Mouse (Mus musculus): ENCODE measurements around the gene Prdm1.

The Prdm1 gene

DNA sequence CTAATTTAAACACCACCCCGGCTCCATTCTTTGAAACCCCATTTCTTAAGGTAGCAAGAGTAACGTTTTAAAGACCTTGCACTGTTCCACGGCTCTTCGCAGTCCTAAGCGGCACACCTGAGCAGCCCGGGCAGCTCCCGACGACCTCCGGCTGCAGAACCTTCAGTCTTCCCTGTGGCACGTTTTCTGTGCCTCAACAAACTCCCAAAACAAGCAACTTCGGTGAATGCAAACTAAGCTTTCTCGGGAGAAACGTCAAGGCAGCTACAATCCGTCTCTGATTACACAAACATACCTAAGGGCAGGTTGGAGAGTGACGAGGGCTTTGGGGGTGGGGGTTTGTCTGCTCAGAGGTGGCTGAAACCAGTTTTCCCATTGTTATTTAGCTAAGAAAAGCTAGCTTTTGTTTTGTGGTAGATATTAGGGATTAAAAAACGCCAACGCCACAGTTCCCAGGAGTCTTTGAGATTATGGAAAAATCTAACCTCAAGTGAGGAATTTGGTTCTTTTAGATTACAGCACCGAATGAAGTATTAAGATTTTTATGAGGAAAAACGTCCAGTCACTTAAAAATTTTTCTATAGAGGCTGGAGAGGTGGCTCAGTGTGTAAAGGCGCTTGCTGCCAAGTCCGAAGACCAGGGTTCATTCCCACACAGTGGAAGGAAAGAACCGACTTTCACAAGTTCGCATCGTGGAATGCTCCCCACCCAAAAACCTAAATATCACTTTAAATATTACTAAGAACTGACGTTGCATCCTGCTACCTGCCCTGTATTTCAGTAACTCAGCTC is at the start of gene Prdm1:
Gene Prdm1 (minus strand): TSS at position 211 of the 792 bp plus-strand sequence.
- DNase-seq: no peak

DNA sequence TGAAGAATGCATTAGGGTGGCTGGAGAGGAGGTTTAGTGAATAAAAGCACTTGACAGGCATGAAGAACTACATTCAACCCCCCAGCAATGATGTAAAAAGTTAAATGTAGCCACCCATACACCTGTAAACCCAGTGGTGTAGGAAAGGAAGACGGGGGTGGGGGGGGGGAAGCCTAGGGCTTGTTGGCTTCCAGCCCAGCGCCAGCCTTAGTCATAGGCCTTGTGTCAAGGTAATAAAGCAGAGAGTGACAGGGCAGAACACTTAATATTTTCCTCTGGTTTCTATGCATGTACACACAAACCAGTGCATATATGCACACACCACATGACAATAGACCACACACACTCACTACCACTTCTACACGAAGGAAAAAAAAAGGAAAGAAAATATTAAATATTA is 37.7 kb upstream of the Prdm1 start:
- no peak for DNase-seq

DNA sequence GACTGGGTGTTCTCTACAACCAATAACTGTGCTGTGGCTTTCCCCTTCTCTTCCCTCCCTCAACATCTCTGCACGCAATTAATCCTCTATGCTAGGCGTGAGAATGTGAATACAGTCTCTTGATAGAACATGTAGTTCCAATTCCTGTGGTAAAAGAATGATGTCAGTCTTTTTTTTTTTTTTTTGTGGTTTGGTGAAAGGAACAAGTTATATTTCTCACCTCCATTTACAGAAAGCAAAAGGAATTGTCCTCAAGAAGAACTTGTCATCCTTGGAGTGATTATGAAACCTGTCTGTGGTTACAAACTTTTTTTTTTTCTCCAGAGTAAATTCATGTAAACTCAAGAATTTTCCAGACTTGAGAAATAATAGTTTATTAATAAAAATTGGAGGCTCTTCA is 36.8 kb upstream of the Prdm1 start:
- no peak for DNase-seq

DNA sequence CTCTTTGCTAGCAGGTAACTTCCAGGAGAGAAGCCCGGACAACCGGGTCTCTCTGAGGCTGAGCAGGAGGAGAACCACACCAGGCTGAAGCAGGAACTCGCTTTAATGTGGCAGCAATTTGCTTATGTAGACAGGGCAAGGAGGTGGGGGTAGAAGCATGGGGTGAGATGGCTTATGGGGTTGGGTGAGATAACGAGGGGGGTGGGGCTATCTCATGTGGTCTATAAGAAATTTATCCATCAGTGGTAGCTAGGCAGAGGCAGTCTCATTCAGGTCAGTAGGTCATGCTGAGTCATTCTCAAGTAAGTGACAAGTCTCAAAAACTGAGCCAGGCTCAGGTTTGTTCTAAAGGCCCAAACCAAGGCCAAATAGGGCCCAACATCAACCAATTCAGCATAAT is 28.5 kb upstream of the Prdm1 start:
- DNase-seq: no peak

DNA sequence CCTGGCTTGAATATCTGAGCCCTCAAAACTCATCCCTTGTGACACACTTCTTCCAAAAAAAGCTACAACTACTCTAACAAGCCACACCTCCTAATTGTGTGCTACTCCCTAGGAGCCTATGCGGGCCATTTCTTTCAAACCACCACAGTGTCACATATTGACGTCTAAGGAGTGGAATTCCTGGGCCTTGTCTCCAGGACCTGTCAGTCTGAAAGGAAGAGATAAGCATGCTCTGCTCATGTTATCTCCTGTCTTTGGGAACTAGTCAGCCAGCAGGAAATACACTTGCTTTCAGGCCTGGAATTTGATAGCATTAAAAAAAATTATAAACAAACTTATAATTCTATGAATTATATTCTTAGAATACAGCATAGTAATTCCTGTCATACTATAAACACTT is 27.0 kb upstream of the Prdm1 start:
- DNase-seq: no peak

DNA sequence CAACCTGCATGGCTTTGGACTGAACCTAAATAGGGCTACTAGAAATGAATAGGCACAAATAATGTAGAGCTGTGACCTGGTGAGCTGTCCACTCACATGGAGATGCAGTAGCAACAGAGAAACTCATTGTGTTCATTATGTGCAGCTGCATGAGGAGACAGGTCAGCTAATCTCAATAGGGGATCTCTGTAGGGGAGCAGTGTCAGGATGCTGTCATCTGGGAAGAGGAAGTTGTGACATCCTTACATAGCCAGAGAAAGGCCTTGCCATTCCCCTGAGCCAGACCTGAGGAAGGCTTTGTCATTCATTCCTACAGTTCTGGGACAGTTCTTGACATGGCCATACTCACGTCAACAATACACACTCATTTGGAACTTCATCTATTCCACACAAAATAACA is 25.3 kb upstream of the Prdm1 start:
- DNase-seq: no peak

DNA sequence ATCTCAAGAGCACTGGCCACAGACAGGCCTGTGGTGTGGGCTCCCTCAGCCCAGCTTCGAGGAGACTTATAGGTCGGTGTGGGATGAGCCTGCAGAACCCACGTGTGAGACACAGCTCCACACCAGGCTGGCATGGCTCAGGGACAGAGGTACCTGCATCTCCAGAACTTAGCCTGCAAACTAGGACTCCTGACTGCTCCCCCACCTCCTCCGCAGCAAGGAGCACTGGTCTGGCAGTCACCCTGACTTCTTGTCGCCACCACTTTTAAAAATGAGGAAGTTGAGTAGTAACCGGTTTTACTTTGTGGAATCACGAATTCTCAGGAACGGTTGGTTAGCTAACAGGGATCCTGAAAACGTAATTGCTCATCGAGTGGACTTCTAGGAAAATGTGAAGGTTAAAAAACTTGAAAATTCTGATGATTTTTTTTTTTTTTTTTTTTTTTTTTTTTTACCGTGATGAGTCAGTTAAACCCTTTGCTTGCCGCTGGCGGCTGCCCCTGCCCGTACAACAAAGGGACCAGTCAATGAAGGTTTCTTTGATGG is 10.8 kb upstream of the Prdm1 start:
- no peak for DNase-seq

DNA sequence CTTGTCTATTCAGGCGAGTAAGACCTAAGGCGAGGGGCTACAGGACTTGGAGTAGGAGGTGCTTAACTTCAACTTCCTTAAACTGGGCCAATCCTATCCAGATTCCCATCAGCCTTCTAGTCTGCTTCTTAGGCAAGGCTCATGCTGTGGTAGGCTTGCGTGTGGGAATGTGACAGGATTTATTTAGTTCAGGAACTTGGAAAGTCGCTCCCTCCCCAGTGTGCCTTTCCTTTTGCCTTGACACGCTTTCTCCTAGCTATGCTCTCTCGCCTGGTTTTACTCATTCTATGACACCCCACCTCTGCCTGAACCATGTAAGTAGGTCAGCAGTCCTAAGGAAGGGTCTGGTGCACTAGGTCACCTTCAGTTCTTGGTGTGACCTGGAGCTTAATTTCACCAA is 9.8 kb upstream of the Prdm1 start:
- no peak for DNase-seq

DNA sequence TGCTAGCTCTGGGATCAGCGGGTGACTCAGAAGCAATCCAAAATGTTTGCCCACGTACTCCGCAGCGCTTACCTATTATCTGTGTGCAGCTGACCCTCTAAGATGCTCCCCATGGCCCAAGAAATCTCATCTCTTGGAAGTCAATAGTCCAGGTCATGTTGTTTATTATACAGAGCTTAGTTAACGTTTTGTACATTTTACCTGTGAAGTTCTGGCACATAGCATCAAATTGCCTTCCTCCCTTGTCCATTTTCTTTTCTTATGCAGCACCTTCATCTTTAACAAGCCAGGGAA is 1.7 kb upstream of the Prdm1 start:
- no peak for DNase-seq

DNA sequence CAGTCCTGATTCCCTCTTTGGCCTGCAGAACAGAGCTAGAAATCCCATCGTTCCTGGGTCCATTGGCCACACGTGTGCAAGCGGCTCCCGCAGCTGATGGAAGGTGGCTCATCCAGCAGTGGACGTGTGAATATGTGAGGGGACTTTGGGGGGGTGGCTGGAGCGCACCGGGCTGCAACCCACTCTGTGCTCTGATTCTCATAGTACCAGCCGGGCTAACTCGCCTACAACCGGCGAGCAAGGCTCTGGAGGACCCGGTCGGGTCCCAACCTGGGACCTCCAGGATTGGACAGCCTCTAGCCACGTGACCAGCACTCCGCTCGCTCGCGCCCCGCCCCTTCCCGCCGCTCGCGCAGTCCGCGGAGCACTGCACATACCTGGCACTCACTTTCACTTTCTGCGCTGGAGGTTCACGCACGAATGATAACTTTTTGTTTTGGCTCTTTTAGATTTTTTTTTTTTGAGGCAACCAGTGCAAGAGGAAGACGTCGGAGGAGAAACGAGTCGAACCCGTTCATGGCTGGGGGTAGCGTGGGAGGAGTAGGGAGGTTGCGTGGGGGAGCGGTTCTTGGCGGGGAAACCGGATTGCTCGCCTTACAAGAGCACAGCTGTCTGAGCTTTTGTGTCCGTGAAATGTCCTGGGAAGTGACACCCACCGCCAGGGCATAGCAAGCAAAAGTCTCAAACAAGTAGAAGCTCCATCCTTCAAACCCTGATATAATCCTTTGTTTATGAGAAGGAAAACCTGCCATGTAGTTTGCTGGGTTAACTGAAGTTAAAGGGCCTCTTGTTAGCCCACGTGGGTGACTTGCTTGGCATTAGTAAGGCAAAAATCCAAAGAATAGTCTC is 1.1 kb upstream of the Prdm1 start:
- DNase-seq: peak; percentile 20

DNA sequence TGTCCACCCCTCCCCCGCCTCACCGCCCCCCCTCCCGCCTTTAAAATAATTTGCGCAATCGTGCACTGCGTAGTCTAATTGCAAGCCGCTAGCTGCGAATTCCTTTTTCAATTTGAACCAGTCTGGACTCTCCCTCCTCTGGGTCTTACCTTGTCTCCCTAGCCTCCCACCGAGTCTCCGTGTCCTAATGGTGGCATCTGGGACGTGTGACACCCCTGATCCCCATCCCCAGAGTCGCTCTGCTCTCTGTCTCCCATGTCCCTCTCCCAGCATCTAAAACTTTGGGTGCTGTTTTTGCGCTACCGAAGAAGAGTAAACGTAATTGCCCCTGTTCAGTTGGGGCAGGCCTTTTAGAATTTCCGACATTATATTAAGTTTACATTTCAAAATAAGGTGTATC is 650 bp downstream of the Prdm1 start:
- DNase-seq: no peak

DNA sequence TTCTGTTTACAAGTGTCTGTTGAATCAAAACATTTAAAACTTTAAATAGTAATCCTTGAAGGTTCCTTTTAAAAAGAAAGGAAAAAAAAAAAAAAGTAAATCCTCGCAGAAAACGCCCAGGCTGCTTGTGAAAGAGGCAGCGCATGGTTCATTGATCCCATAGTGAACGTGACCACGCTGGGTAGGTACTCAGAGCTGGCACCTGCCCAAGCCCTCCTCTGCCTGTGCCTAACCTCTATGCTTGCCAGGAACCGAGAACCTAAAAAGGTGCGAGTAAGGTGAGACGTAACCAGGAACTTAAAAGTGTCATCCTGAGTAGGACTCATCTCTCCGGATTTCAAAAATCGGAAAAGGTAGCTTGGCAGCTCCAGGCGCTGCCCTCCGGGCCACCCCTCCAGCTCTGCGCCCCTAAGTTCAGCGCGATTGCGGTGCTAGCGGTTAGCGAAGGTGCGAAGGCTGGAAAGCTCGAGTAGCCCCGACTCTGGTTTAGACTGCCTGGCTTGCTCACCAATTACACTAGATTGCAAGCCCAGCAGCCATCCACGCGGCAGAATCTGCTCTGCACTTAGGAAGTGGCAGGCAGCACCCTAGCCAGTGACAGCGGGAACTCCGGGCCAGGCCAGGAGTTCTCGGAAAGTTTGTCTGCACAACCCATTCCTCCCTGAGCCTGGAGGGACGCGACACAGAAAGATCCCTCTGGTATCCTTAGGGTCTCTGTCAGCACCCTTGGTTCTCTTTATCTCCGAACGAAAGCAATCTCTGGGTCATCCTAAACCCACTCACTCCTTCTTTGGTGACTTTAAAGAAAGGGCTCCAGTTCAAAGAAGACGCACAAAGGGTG is 1.3 kb downstream of the Prdm1 start:
- no peak for DNase-seq

DNA sequence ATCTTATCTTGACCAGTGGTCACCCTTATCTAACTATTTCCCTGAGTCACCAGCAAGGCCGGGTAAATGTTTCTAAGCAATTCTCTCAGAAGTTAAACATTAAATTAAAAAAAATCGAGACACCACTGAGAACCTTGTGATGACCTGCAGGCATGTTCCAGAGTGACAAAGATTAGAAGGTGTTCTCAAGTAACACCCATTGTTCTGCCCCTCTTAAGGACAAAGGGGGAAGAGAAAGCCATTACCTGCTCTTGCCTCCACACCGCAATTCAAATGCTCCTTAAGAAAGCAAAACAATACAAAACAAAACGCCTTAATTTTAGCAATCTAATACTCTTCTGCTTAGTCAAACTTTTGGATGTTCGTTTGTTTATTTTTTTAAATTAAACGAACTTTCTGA is 8.1 kb downstream of the Prdm1 start:
- DNase-seq: no peak

DNA sequence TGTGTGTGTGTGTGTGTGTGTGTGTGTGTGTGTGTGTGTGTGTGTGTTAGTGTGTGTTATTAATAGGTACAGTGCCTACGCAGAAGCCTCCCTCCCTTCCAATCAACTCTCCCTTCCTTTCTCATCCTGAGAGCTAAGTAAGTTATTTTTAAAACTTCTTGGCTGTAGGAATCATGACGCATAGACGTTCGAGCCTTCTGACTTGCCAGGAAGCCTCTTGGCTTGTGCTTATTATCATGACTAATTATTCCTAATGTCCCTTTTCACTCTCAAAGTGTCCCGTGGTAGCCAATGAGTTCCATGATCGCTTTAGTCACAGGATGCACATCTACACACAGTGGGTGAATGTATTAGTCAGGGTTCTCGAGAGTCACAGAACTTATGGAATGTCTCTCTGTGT is 9.7 kb downstream of the Prdm1 start:
- DNase-seq: no peak

DNA sequence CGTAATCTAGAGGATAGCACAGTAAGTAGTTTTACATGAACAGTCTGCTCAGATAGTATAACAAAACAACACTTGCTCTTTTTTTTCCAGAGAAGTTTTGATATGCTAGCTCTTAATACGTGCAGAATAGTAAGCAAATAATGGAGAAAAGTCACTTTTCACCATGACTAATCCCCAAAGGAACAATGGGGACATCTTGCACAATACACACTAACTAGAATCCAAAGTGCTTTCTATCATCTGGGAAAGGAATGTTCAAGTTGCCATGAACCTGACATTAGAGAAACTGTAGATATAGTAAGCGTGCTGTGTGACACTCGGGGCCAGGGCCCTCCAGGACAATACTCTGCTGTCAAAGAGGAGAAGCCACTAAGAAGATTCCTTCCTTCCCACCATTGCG is 15.2 kb downstream of the Prdm1 start:
- no peak for DNase-seq

DNA sequence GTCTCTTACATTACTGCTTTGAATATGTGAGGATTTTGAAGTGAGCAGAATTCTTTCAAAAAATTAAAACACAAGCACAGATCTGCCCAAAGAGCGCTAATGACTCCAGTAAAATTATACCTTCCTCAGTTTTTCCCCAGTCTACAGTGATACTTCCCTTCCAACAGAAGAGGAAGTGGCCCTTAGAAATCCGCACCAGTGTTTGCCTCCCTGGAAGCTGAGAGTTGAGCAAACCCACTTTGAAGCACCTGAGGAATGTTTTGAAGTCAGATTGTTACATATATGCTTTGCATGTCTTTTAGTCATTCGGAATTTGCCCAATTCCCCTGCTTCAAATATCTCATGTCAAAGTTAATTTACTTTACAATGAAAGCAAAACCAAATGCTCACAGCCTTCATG is 17.3 kb downstream of the Prdm1 start:
- DNase-seq: no peak

DNA sequence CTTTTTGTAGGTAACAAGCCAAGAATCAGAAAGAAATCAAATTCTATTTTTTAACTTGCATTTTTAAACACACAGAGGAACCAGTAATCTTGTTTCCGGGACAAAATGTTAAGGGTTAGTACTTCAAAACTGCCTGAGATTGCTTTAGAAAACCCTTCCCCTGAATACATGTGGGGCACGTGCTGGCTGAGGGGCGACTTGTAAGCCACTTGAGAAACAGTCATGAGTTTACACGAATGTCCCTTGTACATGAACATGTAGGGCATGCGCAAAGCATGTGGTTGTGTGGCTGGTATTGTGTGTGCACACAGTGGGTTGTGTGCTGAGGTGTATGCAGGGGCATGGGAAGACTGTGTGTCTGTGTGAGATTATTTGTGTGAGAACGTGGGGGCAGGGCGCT is 19.7 kb downstream of the Prdm1 start:
- DNase-seq: no peak

DNA sequence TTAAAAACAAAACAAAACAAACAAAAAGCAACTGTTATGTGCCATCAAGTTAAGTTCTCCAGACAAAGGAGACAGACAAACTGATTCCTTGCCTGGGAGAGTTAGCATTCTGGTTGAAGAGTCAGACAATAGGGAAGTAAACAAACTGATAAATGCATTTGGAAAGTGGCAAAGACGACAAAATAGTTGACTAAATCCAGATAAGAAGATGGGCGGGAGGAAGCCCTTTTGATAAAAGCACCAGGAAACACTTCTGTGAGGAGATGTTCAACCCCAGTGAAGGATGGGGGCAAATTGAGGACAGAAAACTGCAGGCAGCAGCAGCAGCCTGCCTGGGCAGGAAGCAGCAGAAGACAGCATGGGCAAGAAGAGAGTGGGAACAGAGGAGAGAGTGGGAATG is 20.3 kb downstream of the Prdm1 start:
- DNase-seq: no peak

DNA sequence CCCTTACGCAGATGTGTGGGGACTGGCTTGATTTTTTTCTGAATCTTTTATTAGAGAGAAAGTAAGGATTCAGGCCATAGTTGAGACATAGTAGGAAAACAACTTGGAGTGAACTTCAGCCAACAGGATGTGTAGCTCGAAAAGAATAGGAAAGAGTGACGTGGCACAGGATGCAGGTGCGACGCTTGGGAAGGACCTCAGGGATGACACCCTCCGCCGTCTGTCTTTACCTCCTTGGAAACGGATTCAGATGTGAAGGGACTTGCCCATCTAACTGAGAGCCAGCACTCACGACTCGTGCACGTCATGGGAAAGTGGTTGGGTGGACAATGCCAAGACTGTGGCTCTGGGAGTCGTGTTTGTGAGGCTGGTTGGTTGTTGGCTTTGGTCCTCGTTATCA is 25.4 kb downstream of the Prdm1 start:
- DNase-seq: no peak

DNA sequence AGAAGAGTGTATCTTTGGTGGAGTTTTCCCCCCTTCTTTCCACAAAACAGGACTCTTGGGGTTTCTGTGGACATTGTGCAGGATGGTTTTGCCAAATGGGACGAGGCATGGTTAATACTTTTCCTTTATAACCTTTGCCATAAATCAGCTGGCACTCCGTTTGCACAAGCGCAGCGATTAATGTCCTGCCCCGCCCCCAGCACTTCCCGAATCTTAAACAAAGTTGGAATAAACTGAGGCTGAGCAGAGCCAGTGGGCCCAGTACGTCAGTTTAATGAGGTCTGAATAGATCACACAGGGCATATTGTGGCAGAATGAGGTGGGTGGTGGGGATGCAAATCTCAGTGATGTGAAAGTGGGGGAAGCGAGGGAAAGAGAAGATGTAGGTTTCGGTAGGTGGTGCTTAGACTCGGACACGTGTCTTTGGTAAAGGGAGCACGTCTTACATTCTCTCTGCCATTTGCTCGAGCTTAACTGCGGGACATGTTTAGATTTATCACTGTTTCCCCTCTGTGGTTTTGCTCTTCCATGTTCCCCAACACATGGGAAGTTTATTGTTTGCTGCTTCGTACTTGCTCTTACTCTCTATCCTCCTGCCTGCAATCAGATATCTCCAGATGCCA is 28.3 kb downstream of the Prdm1 start:
- DNase-seq: no peak

DNA sequence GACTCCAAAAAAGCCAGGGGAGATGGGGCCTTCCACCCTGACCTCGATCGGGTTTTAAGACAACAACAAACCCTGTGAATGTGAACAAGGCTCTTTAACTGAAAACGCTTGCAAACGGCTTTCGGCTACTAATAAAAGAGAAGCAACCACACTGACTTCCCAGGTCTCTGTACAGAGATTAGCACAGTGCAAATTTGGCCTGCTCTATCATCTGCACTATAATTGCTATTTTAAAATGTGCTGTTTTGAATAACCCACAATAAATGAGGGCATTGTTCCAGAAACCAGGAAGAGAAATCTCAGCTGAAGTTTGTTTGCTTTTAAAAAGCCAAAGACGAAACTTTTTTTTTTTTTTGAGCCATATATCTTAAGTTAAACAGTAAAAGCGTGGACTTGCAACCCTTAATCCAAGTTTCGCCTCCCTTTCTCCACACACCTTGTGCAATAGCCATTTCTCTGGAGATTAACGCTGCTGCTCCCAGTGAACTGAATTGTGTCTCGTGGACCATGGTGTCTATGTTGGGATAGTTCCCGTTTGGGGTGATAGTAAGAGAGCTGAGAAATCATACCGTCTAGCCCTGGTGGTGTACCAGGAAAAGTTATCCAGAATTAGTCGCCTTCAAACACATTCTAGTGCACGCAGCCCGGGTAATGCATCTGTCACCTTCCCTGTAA is 34.3 kb downstream of the Prdm1 start:
- no peak for DNase-seq

DNA sequence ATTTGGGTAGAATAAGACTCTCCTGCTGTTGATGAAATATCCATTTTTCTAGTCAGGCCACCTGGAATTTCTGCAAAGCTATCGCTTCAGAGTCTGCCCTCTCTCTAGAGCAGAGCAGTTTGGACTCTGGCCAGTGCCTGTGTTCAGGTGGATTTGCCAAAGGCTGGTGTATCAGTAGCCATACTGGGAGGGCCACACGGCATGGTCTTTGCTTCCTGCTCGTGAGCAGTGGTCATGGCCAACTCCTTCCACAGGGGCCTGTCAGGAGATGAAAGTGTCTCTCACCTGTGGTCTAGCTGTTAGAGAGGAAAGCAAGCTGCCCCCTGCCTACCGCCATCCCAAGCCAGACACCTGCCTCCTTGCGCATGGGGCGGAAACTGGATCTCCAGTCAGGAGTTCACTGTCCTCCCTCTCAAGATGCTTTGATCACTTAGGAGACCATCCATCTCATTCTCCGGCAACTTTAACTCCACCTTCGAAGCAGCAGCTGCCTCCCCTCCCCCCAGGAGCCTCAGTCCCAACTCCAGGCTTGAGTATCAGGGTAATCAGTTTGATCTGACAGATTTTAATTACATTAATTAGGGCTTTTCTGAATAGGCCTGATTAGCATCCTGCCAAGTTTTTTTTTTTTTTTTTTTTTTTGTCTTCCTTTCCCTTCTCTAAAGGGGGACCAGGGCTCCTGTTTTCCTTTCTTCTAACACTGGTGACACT is 35.3 kb downstream of the Prdm1 start:
- DNase-seq: no peak

Measured in cerebellum, adult 8-10 months (tissue).